Mouse (Mus musculus) gonadal fat pad, adult 2 months (tissue): ENCODE results near the gene Gstp2. TPM values are rescaled to one million over a fixed set of nuclear protein-coding genes. Genes with fewer than 3 reads are reported as not detected.
A peak's percentile ranks its signal among the peaks of the same experiment; 100 is the strongest.

Experiments
- DNase-seq: peaks from one replicate; pipeline ENCODE4 v3.0.0-alpha.2; 2012; ENCODE audit warnings: low read depth
- polyA plus RNA-seq: library from polyadenylated mRNA; depleted of rRNA; stranded (reverse); fragments of >200 nt; gene quantifications from 2 replicates; pipeline ENCODE4 v1.2.3, GENCODE M21; 2012

The Gstp2 gene
- polyA plus RNA-seq, 1 experiment, result 39.9 TPM

DNA sequence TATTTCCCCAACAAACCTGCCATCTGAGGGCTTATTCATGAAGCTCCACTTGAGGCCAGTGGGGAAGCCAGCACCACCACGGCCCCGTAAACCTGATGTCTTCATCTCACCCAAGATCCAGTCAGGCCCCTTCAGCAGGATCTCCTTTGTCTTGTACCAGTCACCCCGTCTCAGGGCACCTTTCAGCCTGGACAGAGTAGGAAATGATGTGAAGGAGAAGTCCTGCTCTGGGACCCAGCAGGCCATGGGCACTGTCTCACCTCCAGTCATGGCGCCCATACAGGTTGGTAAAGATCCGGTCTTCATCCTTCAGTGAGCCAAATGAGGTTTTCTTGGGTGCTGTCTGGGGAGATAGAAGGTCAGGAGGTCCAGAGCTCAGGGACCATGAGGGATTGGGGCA lies 34.7 kb downstream of the Gstp2 start:
- DNase-seq, result no peak

DNA sequence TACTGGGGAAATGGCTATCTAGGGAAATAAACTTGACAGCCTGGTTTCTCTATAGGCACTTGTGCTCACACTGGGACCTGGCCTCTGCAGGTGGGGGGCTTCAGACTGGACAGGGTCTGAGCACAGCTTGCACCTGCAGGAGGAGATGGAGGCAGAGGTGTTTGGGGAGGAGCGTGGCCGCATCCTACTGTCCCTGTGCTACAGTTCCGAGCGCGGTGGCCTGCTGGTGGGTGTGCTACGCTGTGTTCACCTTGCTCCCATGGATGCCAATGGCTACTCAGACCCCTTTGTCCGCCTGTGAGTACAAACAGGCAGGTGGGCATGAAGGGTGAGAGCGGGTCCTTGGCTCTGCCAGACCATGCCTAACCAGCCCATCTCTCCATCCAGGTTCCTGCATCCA lies 39.9 kb downstream of the Gstp2 start:
- no peak for DNase-seq

DNA sequence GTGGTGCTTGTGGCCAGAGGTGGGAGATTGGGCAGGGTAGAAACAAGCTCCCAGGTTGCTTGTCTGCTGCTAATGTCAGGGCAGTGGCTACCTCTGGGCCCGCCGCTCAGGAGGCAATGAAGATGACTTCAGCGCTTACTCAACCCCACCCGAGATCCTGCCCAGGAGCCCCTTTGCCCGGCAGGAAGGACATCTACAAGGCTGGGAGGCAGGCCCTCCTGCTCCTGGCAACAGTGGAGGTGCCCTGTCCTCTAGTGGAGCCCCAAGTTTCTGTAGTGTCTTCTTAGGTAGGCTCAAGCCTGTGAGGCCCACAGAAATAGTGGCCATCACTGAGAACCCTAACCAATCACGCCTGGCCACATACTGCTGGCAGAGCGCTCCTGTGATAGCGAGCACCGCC lies 40.7 kb downstream of the Gstp2 start:
- DNase-seq, result no peak

DNA sequence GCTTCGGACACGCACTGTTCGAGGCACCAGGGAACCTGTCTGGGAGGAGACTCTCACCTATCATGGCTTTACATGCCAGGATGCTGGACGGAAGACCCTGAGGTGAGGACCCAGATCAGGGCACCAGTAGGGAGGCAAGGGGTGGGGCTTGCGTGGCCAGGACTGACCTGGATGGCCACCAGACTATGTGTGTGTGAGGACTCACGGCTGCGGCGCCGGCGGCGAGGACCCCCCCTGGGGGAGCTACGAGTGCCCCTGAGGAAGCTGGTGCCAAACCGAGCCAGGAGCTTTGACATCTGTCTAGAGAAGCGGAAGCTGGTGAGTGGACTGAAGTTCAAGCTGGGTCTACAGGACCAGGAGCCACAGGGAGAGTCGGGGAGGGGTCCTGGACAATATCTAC lies 41.5 kb downstream of the Gstp2 start:
- DNase-seq, result no peak

DNA sequence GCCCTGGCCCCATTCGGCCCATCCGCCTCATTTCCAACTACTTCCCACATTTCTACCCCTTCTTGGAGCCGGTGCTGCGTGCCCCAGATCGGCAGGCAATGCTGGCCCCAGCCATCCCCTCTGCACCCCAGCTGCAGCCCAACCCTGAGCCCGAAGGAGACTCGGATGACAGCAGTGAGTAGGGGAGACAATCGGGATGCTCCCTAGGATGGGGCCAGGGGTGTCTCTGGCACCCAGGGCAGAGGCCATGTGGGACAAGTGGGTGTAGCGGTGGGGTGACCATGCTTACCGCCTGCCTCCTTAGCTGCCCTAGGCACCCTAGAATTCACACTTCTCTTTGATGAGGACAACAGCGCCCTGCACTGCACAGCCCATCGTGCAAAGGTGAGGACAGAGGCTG lies 42.2 kb downstream of the Gstp2 start:
- DNase-seq, result no peak

DNA sequence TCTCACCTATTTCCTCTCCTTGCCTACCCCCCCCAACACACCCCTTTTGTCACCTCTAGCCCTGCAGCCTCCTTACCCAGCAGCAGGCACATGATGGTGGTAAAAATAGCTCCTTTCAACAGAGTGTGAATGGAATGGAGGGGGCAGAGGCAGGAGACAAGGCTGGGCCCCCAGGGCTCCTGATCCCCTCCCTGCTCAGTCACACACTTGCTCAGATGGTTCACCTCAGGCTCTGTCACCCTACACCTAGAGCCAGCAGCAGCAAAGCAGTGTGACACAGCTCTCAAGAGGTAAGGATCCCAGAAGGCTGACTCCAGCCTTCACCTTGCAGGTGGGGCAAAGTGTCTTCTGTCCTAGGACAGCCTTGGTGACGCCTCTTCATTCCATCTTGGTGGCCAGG lies 42.7 kb downstream of the Gstp2 start, which contains the start of gene Doc2g:
Doc2g (plus strand) TSS at position 202 of the 400 bp plus-strand sequence.
- no peak for DNase-seq

DNA sequence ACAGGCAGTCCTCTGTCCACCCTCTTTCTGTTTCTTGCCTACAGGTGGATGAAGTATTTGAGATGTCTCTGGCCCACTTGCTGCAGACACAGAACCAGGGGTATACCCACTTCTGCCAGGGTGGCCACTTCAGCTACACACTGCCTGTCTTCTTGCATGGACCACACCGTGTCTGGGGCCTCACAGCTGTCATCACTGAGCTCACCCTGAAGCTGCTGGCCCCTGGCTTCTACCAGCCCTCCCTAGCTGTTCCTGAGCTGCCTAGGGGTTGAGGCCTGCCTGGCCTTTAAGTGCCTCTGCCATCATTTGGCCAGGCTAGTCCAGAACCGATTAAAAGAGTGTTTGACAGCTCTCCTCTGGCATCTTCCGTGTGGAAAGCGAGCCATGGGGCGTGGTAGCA lies 44.1 kb downstream of the Gstp2 start:
- DNase-seq, result no peak

DNA sequence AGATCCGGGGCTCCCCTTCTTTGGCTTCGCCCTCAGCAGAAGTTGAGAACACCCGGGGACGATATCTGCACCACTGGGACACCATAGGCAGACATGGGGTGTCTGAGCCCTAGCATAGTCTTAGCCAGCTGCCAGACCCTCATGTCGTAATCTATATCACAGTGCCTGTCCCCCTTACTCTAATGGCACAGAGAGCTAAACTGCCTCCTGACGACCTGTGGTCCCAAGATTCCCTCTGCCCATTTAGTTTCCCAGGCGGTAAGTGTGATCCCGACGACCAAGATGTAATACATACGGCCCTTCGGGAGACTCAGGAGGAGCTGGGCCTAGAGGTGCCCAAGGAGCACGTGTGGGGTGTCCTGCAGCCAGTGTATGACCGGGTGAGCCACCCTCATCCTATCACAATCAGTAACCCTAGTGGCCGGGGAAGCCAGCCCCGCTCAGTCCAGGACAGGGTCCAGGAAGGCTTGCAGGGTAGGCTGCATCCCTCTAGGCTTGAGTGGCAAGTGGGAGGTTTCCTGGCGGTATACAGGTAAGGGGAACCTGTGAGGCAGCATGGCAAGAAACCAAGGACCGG lies 44.8 kb downstream of the Gstp2 start:
- DNase-seq, result no peak

DNA sequence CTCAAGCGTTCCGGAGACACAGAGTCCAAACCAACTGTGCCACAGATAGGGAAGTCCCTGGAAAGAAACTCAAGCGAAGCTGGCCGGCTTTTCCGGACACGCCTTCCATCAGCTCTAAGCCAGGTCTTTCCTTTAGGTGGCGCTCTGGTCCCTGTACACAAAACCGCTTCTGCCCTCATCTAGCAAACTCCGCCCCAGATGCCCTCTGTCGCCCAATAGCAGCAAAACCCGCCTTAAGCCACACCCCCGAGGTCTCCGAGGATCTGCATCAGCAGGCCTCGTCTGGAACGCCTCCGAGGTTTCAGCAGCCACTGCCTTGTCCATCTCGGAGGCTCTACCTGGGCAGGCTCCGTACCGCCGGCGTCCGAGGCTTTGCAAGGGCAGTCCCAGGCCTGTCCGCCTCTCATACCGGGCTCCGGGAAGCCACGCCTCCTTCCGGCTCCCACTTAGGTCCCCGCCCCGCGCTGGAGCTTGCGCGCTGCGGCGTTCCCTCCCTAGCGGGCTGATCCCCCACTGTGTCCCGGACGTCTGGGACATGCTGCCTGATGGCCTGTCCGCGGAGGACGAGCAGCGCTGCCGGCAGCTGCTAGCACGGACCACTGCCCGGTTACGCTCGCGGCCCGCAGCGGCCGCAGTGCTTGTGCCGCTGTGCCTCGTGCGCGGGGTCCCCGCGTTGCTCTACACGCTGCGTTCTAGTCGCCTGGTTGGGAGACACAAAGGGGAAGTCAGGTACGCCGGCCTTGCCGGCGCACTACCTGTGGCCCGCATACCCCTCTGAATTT lies 45.5 kb downstream of the Gstp2 start, which contains the start of the genes Nudt8 and Gm49405:
Nudt8 (plus strand) TSS at position 462 of the 782 bp plus-strand sequence.
Gm49405 (plus strand) TSS at position 508 of the 782 bp plus-strand sequence.
- DNase-seq, result peak; percentile 75

DNA sequence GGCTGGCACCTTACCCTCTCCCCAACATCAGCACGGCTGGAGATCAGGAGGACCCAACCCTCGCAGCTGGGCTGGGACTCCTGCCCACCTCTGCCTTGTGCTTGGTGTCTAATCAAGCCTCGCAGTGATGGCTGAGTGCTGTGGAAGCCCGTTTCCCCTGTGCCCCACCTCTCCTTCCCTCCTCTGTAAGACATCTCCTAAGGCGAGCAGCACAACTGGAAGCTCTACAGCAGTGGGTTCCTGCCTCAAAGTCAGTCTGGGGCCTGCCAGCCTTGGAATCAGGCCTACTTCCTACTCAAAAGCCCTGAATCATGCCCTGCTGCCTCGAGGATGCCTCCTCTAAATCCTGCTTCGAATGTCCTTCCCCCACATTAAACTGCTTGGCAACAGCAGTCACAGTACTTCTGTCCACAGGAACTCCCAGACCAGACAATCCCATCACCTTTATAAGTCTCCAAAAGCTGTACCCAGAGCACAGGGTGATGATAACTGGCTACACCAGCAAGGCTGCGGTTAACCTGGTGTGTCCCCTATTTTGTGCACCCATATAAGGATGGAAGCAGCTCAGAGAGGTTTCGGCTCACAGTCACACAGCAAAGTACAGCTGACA lies 46.6 kb downstream of the Gstp2 start:
- DNase-seq, result no peak

DNA sequence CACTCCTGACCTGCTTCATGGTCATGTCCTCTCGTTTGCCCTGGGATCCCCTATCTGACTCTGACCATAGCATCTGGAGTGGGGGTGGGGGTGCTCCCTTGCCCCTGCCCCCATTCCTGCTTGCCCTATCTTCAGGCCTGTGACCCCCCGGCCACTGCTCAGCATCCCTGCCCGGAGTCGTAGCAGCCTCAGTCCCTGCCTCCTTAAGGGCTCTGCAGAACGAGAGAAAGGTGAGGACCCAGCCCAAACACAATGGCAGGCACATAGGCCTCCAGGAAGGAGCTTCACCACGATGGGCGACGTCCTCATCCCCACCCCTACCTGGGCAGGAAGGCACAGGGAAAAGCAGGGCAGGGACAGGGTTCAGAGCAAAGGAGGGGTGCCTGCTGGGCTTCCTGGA lies 47.5 kb downstream of the Gstp2 start:
- no peak for DNase-seq

DNA sequence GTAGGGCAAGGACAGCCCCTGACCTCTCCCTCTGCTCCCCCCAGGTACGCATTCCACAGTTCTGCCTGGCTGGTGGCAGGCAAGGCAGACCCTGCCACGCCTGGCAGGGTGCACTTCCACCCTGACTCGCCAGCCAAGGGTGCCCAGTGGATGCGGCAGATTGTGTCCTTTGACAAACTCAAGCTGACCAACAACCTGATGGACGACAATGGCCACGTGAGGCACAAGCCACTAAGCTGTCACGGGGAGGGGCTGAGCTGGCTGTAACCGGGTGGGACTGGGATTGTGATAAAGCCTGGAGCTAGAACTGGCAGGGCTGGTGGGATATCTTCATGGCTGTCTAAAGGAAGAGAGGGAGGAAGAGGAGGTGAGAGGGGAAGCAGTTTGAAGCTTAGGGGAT lies 48.6 kb downstream of the Gstp2 start:
- DNase-seq, result no peak

DNA sequence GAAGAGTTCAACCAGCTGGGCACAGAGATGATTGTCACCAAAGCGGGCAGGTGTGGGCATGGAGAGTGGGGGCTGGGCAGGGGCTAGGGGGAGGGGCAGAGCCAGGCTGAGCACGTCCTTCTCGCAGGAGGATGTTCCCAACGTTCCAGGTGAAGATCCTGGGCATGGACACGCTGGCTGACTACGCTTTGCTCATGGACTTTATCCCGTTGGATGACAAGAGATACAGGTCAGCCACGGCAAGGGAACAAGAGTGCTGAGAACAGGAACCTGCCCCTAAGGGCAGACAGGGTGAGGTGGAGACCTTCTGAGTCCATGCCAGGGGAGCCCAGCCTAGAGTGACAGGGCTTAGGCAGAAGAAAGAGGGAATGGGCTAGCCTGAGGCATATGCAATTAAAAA lies 49.1 kb downstream of the Gstp2 start:
- no peak for DNase-seq

DNA sequence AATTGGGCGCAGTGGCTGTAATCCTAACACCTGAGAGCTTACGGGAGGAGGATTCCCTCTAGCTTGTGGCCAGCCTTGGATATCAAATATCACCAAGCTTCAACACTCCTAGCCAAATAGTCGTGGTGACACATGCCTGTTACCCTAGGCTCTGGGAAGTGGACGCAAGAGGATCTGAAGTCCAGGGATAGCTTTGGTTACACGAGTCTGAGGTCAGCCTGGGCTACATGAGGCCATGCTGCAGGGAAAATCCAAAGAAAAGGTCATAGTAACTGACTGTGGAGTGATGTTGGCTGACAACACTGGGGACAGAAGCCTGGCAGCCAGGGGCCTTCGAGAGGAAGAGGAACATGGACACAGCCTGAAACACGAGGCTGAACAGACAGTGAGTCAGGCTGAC lies 49.7 kb downstream of the Gstp2 start:
- DNase-seq, result no peak

DNA sequence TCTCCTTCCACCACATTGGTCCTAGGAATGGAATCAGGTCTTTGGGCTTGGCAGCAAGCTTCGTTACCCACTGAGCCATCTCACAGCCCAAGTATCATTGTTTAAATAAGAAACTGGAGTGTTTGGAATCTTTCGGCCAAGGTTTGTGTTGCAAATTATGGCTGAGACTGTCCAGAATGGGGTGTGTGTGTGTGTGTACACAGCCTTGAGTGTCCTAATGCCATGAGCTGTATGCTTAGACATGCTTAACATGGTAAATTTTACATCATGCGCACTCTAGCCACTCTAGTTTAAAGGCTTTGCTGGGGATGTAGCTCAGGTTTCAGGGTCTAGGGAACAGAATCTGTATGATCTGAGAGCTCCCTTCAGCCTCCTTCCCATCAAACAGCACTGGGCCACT lies 50.3 kb downstream of the Gstp2 start:
- DNase-seq, result no peak

DNA sequence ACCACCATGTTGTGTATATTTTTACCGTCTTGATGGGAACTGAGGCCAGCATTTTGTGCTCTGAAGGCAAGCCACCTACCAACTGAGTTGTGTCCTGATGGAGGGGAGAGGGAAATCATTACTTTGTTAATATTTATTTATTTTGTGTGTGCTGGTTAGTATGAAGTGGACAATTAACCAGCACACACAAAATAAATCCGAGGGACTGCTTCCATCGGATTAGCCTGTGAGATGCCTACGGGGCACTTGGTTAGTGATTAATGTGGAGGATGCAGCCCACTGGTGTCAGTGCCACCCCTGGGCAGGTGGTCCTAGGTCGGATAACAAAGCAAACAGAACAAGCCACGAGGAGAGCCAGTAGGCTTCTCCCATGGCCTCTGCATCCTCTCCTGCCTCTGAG lies 50.9 kb downstream of the Gstp2 start:
- no peak for DNase-seq

DNA sequence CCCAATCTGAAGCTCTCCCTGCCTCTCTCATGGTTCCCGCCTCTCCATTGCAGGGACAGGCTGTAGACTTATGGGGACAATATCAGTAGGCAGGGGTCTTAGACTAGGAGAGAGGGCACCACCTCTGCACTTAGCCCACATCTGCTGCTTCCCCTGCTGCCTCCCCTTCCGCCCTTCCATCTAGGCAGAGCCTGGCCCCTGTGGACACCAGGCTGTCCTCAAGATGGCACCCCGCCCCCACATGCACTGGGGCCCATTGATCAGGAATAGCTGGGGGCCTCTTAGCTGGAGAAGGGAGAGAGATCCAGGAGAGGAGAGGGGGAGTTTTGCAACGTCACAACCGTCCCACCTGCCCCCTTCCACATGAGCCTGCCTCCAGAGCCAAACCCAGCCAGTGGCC lies 53.4 kb downstream of the Gstp2 start, which contains the start of gene Tbx10:
Tbx10 (plus strand) TSS at position 337 of the 400 bp plus-strand sequence.
- no peak for DNase-seq

DNA sequence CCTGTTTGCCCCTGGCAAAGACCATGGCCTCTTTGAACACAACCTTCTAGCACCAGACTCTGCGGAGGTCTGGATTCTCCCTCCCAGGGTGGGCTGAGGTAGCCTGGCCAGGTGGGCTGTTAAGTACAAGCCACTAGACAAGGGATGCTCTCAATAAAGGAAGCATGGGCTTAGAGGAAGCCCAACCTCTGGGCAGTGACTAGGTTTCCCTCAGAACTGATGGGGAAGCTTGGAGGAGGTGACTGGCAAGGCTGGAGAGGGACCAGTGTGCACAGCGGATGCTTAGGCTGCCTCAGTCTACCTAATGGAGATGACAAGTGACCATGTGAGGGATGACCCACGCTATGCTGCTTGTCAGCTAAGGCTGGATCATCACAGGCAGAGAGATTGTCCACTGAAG lies 53.9 kb downstream of the Gstp2 start:
- DNase-seq, result no peak

DNA sequence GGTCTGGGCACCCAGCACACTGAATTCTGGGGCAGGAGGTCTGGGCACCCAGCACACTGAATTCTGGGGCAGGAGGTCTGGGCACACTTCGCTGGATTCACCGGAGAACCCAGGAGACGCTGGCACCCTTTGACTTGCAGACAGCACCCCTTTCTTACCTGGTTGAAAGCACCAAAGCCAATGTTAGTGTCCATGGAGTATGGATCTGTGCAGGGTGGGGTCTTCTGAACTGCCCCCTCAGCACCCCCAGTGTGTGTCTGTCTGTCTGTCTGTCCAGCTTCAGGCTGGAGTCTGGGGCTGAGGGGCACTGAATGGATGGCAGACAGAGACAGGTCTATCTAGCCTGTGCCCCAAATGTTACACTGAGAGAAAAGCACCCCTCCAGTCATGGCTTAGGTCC lies 54.3 kb downstream of the Gstp2 start:
- no peak for DNase-seq

DNA sequence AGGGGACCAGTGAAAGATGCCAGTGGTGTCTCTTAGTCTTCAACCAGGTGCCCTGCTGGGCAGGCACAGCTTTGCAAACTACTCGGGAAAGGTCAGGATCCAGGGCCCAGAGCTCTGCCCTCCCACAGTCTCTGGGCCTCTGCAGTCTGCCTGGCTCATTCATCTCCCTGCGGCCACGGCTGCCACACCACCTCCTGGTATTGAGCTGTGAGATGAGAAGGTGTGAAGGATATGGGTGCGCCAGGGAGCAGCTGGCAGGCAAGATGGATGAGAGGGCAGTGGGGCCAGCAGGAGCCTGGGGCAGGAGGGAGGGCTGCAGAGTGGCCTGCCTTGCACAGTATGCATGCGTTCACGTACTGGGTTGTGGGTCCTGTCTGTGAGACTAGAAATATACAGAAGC lies 55.0 kb downstream of the Gstp2 start:
- no peak for DNase-seq
